Mouse (Mus musculus) neural tube, embryonic 12.5 days (tissue): ENCODE data around the gene Ccdc174. TPM values are rescaled to one million over a fixed set of nuclear protein-coding genes. Genes with fewer than 3 reads are reported as not detected.

Experiments
- ATAC-seq: fragments of 200-750 bp; cut with Nextera tagmentation; 2 replicates; pipeline ENCODE4 v1.8.0; 2017; ENCODE audit warnings: low read depth, mild to moderate bottlenecking, moderate TSS enrichment, moderate library complexity; ENCODE audit not compliant: low FRiP score
- H3K27ac ChIP-seq: fragments of 300-500 bp; sonication (generic); 2 replicates; pipeline ENCODE4 v1.5.1; 2016
- H3K27me3 ChIP-seq: fragments of 300-500 bp; sonication (generic); replicated peaks from 2 replicates; pipeline ENCODE4 v1.6.1; 2016; ENCODE audit warnings: mild to moderate bottlenecking
- H3K36me3 ChIP-seq: fragments of 300-500 bp; sonication (generic); 2 replicates; pipeline ENCODE4 v1.6.1; 2016; ENCODE audit warnings: mild to moderate bottlenecking
- H3K4me1 ChIP-seq: fragments of 300-500 bp; sonication (generic); 2 replicates; pipeline ENCODE4 v1.6.1; 2016
- H3K4me2 ChIP-seq: fragments of 300-500 bp; sonication (generic); replicated peaks from 2 replicates; pipeline ENCODE4 v1.6.1; 2016; ENCODE audit warnings: mild to moderate bottlenecking
- H3K4me3 ChIP-seq: fragments of 300-500 bp; sonication (generic); 2 replicates; pipeline ENCODE4 v1.5.1; 2016
- H3K9ac ChIP-seq: fragments of 300-500 bp; sonication (generic); 2 replicates; pipeline ENCODE4 v1.6.1; 2016; ENCODE audit warnings: mild to moderate bottlenecking
- H3K9me3 ChIP-seq: fragments of 300-500 bp; sonication (generic); 2 replicates; pipeline ENCODE4 v1.6.1; 2016; ENCODE audit warnings: mild to moderate bottlenecking
- WGBS: fragments of 180-500 bp; shearing (Covaris S2); methylation state at CpG from one replicate; pipeline ENCODE4 v1.1.7; 2016; 5-methylcytosine and 5-hydroxymethylcytosine counted together
- polyA plus RNA-seq: library from polyadenylated mRNA; unstranded; fragments of >200 nt; fragmentation: Nextera tagmentation; extraction: Ambion mirVana; gene quantifications from 2 replicates; pipeline ENCODE4 v1.2.1, GENCODE M21; 2016

Ccdc174 gene
- 48.9 and 55.2 TPM in 2 replicates for polyA plus RNA-seq

DNA sequence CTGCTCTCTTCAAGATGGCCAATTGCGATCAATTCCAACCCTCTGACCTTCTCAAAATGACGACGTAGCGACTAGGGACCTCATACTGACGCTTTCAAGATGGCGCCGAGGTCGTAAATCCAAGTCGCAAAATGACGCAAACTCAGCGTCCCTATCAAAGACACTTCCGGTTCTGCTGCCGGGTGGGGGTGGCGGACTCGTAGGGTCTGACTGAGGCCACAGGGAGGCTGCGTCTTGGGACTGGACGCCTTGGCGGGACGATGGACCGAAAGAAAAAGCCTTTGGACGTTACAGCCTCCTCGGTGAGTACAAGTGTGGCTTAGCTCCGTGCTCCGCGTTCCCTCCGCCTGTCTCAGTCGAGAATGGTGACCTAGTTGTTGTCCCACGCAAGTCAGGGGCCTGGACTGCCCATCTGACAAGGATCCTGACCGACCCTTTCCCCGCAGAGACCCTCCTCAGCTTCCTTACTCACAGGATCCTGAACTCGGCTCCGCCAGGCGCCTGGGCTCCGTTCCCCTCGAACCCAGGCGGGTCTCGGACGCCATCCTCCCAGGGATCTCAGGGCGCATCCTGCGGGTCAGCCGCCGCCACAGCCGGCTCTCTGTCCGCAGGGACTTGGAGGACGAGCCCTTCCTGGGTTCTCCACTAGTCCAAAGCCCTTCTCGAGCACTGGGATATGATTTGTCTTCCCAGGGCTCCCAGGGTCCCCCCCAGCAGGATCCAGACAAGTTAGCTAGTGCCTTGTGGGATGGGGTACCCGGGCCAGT lies at the start of gene Ccdc174:
TSS of gene Ccdc174 (plus strand) at position 169 of the 767 bp plus-strand sequence.
- Histone ChIP-seq H3K4me1 (peaks cover 14% of the 10 kb centered on the region), H3K9ac (peak within 1 kb of the TSS; percentile 93), H3K27me3 (no peaks in the 10 kb centered on the region), H3K27ac (no peak within 1 kb of the TSS), H3K36me3 (peaks cover 17% of the 10 kb centered on the region), H3K4me3 (peak within 1 kb of the TSS; percentile 84), H3K4me2 (peak within 1 kb of the TSS; percentile 83), H3K9me3 (no peaks in the 10 kb centered on the region)
- peak; percentile 92 for ATAC-seq
- WGBS: under 1% methylated on average over 47 of the region's 47 CpGs

DNA sequence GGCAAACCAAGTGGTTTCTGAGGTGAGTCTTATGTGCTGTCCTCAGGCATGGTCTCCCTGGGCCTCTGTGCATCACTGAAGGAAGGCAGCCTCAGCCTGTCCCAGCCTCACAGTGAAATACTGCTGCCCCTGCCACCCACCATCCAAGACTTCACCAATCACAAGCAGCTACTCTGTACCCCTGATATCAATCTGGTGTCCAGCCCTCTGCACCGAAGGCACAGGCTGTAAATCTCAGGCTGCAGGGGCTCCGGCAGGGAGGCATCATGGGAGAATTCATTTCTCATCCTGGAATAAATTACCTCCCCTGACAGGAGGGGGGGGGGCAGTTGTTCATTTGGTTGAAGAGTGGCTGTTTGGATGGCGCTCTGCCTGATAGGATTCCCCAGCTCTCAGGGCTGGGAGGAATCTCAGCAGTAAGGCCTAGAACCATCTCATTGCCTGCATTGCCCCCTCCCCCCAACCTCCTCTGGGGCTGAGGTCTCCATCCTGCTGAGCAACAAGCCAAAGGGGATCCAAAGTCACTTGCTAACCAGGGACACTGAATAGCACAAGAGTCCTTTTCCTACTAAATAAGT lies 44.9 kb upstream of the Ccdc174 start:
- H3K4me3 ChIP-seq: no peak overlapping the region
- peak; percentile 58 for ATAC-seq
- no peak overlapping the region for H3K9ac ChIP-seq
- H3K27ac ChIP-seq: peak overlapping the region; percentile 43; the same call in 1 of the 2 replicates
- peaks cover 20% of the 10 kb centered on the region for H3K4me1 ChIP-seq
- WGBS: 15% methylated on average over 3 of the region's 3 CpGs
- no peak overlapping the region for H3K4me2 ChIP-seq
- no peaks in the 10 kb centered on the region for H3K9me3 ChIP-seq
- H3K36me3 ChIP-seq: no peaks in the 10 kb centered on the region
- H3K27me3 ChIP-seq: no peaks in the 10 kb centered on the region; the same call in 1 of the 2 replicates

DNA sequence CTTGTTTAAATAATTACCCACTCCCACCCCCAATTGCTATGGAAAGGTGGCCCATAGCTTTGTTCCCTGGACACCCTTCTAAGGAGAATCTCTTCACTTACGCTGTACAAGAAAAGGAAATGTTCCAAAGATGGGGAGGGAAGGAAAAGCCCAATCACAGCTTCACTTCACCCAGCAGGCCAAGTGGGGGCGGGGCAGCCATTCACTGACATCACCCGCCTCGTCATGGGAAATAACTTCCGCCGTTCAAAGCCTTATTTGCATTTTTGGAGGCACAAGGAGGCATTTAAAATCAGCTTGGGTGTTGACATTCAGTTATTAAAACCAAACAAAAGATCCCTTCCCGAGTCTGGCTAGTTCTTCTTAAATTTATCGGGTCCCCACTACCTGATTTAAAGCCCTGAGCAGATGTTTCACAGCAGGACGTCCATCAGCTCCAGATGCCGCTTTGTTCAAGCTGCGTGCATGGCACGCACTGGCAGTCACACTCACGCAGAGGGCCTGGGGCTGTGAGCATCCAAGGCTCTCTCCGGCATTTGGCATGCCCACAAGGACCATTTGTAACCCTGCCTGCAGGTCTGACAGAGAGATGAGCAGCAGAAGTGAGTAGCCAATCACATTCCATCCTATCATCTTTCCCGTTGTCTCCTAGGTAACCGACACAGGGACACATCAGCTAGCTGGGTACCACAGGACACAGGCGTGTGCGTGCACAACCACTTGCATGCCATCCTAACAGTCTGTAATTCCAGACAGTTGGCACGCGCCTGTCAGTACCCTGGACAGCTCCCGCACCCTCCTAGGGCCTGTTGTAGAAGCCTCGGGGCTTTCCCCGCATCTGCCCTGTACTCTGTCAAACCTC lies 38.6 kb upstream of the Ccdc174 start:
- H3K4me1 ChIP-seq: peaks cover 47% of the 10 kb centered on the region

DNA sequence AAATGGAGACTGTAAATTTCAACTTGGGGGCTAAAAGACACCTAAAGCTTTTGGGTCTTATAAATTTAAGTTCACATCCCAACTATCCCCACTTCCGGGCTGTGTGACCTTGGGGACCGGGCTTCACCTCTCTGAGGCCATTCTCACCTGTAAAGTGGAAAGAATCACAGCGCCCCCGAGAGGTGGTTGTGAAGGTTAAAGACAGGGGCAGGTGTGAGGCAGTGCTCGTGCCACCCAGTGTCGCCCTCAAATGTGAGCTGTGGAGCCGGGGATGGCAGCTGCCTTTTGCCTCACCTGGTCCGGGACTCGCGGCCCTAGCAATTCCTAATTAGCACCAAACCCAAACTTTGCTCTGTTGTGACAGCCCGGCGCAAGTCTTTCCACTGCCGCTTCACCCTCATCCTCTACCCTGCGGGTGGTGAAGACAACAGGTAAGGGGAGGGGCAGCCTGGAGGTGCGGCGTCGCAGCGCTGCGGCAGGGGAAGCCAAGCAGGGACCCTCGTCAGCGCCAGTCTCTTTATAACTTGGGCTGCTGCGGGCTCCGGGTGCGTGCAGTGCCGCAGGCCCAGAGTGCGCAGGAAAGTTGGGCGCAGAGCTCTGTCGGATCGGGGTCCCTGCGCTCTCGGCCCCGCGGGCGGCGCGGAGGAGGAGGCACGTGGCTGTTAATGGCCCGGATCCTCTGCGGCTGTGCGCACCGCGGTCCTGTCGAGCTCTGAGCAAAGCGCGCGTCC lies 34.8 kb upstream of the Ccdc174 start:
- no peaks in the 10 kb centered on the region for H3K36me3 ChIP-seq
- H3K27me3 ChIP-seq: peaks cover 51% of the 10 kb centered on the region
- H3K4me1 ChIP-seq: peaks cover 51% of the 10 kb centered on the region
- H3K9me3 ChIP-seq: no peaks in the 10 kb centered on the region
- H3K4me2 ChIP-seq: peak overlapping the region; percentile 94
- ATAC-seq: no peak
- WGBS: 2% methylated on average over 46 of the region's 46 CpGs
- H3K4me3 ChIP-seq: peak overlapping the region; percentile 63
- peak overlapping the region; percentile 72 for H3K9ac ChIP-seq
- no peak overlapping the region for H3K27ac ChIP-seq

More for the DNA sequence above, 38.6 kb upstream of the Ccdc174 start:
- Histone ChIP-seq H3K36me3 (no peaks in the 10 kb centered on the region), H3K27me3 (peaks cover 32% of the 10 kb centered on the region), H3K4me2 (peak overlapping the region; percentile 49), H3K27ac (peak overlapping the region; percentile 54), H3K9me3 (no peaks in the 10 kb centered on the region), H3K9ac (peak overlapping the region; percentile 26; the same call in 1 of the 2 replicates), H3K4me3 (peak overlapping the region; percentile 13; the same call in 1 of the 2 replicates)
- WGBS: 5% methylated on average over 23 of the region's 23 CpGs
- peak; percentile 94 for ATAC-seq

DNA sequence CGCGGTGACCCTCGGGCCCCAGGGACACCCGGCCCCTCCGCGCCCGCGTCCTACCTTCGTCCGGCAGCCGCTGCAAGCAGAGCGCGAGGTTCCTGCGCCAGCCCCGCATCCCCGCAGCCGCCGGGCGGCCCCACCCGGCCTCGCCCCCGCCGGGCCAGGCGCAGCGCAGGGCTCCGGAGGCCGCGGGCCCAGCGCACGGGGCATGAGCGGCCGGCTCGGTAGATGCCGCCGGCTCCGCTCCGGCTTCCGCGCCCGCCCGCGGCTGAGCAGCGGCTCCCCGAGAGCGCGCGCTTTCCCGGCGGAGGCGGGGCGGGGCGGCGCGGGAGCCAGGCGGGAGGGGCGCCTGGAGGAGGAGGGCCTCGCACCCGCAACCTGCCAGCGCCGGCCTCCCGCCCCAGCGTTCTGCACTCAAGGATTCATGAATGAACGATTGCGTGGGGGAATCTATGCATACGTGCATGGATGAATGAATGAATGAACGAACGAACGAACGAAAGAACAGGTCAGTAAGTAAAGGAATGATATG lies 34.2 kb upstream of the Ccdc174 start:
- Histone ChIP-seq H3K27ac (no peak overlapping the region), H3K4me3 (peak overlapping the region; percentile 63), H3K36me3 (no peaks in the 10 kb centered on the region), H3K27me3 (peaks cover 51% of the 10 kb centered on the region), H3K4me1 (peaks cover 46% of the 10 kb centered on the region), H3K4me2 (peak overlapping the region; percentile 94), H3K9me3 (no peaks in the 10 kb centered on the region), H3K9ac (peak overlapping the region; percentile 72)
- no peak for ATAC-seq
- 4% methylated on average over 58 of the region's 69 CpGs for WGBS

DNA sequence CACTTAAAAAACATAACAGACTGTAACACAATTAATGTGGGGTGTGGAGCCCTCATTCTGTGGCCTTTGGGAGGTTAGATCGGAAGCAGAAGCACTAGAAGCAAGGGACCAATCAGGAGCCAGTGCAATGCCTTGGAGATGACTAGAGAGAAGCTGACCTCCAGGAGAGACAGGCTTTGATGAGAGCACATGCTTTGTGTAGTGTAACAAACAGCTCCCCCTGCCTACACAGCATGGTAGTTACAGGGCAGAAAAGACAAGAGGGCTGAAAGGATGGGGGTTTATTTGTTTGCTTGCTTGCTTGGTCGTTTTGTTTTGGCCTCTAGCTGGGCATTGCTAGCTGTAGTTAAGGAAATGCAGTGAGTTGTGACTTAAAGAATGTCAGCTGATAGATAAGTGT lies 25.3 kb upstream of the Ccdc174 start:
- Histone ChIP-seq H3K4me3 (no peak overlapping the region), H3K4me1 (no peaks in the 10 kb centered on the region), H3K36me3 (no peaks in the 10 kb centered on the region), H3K9me3 (no peaks in the 10 kb centered on the region), H3K27ac (no peak overlapping the region), H3K4me2 (no peak overlapping the region), H3K27me3 (no peaks in the 10 kb centered on the region), H3K9ac (no peak overlapping the region)
- peak; percentile 71; the same call in 1 of the 2 replicates for ATAC-seq
- 9% methylated on average over 2 of the region's 2 CpGs for WGBS

DNA sequence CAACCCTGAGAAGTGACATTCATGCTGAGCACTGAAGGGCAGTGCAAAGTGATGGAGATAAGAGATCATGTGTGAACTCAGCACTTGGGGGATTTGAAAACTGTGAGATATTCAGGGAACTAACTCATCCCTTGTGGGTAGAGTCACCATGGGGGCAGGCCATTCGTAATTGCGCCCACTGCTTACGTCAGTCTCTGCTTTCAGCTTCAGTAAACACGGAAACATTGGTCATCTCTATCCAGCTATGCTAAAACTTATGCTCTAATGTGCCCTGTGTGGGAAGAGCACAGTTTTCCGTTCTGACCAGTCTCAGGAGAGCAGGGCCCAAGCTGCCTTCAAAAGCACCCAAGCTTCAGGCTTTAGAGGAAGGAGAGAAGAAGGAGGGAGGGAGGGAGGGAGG lies 19.5 kb upstream of the Ccdc174 start:
- ATAC-seq: no peak
- no peaks in the 10 kb centered on the region for H3K9me3 ChIP-seq
- no peak overlapping the region for H3K27ac ChIP-seq
- no peaks in the 10 kb centered on the region for H3K4me1 ChIP-seq
- H3K9ac ChIP-seq: no peak overlapping the region
- 85% methylated on average over 5 of the region's 5 CpGs for WGBS
- H3K36me3 ChIP-seq: no peaks in the 10 kb centered on the region
- no peak overlapping the region for H3K4me3 ChIP-seq
- H3K4me2 ChIP-seq: no peak overlapping the region
- no peaks in the 10 kb centered on the region for H3K27me3 ChIP-seq

DNA sequence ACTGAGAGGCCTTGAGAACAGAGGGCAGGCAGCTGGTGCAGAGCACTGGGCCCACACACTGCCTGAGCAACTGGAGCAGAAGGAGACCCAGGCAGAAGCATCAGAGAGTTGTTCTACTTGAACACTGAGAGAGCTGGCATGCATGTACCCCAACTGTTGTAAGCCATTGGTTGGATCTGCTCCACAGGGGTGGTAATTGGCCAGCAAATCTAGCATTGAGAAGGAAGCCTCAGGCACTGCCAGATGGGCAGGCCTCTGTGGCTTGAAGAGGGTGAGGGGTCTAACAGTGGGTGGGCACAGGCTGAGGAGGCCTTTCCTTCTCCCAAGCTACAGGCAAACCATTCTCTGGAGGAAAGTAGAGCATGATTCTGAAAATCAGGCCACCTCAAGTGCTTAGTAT lies 15.0 kb upstream of the Ccdc174 start:
- Histone ChIP-seq H3K4me2 (no peak overlapping the region), H3K27me3 (no peaks in the 10 kb centered on the region), H3K4me1 (no peaks in the 10 kb centered on the region), H3K9me3 (no peaks in the 10 kb centered on the region), H3K27ac (no peak overlapping the region), H3K9ac (no peak overlapping the region), H3K4me3 (no peak overlapping the region), H3K36me3 (no peaks in the 10 kb centered on the region)
- no peak for ATAC-seq

DNA sequence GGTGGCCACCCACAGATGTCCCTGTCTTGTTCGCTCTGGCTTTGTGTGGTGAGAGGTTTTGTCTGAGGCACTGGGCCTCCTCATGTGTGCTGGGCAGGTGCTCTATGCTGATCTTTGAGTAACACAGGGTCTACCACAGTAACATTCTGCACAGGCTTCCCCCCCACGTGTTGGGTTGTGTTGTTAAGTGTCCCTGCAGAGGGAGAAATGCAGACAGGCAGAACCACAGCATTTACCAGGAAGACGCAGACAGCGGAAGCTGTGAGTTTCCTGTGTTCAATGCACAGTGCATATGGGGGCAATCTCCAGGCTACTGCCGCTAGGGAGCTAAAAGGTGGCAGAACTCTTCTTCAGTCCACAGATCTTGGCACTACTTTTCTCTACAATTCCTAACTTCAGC lies 13.3 kb upstream of the Ccdc174 start:
- H3K9me3 ChIP-seq: no peaks in the 10 kb centered on the region
- no peak overlapping the region for H3K4me2 ChIP-seq
- H3K4me3 ChIP-seq: no peak overlapping the region
- no peak overlapping the region for H3K9ac ChIP-seq
- H3K27me3 ChIP-seq: no peaks in the 10 kb centered on the region
- H3K36me3 ChIP-seq: no peaks in the 10 kb centered on the region
- no peak overlapping the region for H3K27ac ChIP-seq
- no peak for ATAC-seq
- no peaks in the 10 kb centered on the region for H3K4me1 ChIP-seq
- 82% methylated on average over 5 of the region's 5 CpGs for WGBS

DNA sequence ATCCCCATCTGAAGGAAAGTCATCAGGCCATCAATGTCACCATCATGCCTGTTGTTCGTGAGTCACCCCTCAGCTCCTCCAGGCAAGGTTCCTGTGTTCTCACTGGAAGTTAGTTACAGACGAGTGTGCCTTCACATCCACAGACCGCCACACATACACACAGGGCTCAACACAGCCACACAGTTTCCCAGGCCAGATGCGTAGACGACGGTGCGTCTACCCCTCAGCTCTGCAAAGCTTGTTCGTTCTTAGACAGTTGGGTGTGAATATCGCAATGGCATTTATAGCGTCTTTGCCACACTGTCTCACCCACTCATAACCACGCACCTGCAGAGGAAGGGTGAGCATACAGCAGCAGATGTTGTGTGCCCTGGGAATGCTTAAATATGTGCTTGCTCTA lies 12.3 kb upstream of the Ccdc174 start:
- Histone ChIP-seq H3K9me3 (no peaks in the 10 kb centered on the region), H3K36me3 (no peaks in the 10 kb centered on the region), H3K4me1 (no peaks in the 10 kb centered on the region), H3K4me3 (no peak overlapping the region), H3K27ac (no peak overlapping the region), H3K4me2 (no peak overlapping the region), H3K27me3 (no peaks in the 10 kb centered on the region), H3K9ac (no peak overlapping the region)
- ATAC-seq: no peak
- WGBS: 86% methylated on average over 11 of the region's 11 CpGs

DNA sequence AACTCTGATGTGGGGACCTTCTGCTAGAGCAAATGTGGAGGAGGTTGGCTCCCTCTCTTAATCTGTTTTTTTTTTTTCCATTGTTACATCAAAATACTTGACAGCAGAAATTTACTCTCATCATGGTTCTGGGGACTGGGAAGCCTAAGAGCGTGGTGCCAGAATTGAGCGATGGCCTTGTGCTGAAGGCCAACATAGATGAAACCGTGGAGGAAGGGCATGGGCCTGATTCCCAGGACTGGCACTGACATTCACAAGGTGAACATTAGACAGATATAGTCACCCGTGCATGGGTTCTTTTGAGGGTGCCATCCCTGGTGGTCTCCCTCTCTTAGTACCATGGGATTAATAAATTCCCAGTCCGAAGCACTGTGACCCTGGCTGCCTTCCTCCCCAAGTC lies 9.8 kb upstream of the Ccdc174 start:
- 86% methylated on average over 5 of the region's 5 CpGs for WGBS
- Histone ChIP-seq H3K27me3 (no peaks in the 10 kb centered on the region), H3K9me3 (no peaks in the 10 kb centered on the region), H3K27ac (no peak overlapping the region), H3K4me1 (no peaks in the 10 kb centered on the region), H3K36me3 (no peaks in the 10 kb centered on the region), H3K9ac (no peak overlapping the region), H3K4me3 (no peak overlapping the region), H3K4me2 (no peak overlapping the region)
- no peak for ATAC-seq
